15 mouse cellular contexts compared by ENCODE assay signal in the genomic region with DNA sequence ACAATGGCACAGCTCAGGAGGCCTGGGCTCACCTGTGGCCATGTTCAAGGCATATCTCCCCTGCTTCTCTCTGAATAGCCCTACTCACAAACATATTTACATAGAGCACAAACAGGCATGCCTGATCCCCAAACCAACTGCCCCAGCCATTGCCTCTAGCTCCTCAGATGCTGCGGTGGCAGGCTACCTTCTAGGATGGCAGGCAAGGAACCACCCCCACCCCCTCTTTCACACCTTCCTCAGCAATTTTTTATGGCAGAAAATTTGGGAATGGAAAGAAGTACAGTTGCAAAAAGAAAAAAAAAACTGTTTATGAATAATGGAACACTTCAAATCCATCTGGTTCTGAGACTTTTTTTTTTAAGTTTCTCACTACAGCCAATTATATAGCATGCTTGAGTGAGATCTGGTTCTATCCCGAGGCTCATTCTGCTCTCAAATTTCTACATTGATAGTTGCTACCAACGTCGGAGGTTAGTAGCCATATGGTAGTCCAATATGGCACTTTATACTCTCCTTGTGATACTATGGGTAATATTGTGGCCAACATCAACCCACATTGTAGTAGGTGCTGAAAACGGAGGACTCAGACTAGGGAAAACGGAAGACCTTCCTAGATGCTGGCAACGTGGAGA.
"Had no signal": no experiment of that assay in that cellular context is flagged by ENCODE, and none has a peak within 500 bp of the region (broad histone marks: within the 10 kb centered on the region; RNA-seq: fewer than 3 reads in every experiment).

No protein-coding gene starts in this region.

- DNase-seq: kidney, postnatal 14 days; layer of hippocampus, postnatal 36 days; liver, embryonic 13.5 days; liver, postnatal 0 days; lung, postnatal 14 days; thymus, postnatal 36 days had no signal

- H3K4me1 ChIP-seq: kidney, embryonic 15.5 days; limb, embryonic 15.5 days; liver, embryonic 13.5 days; lung, embryonic 15.5 days; megakaryocyte, embryonic 14.5 days; midbrain, embryonic 15.5 days; neural tube, embryonic 12.5 days; stomach, embryonic 15.5 days had no signal

- H3K9me3 ChIP-seq: kidney, embryonic 15.5 days; limb, embryonic 15.5 days; liver, embryonic 13.5 days; lung, embryonic 15.5 days; megakaryocyte, embryonic 14.5 days; midbrain, embryonic 15.5 days; neural tube, embryonic 12.5 days; stomach, embryonic 15.5 days had no signal

- H3K4me2 ChIP-seq: kidney, embryonic 15.5 days; limb, embryonic 15.5 days; liver, embryonic 13.5 days; lung, embryonic 15.5 days; midbrain, embryonic 11.5 days; midbrain, embryonic 15.5 days; neural tube, embryonic 12.5 days; stomach, embryonic 15.5 days had no signal

- H3K27me3 ChIP-seq: kidney, embryonic 15.5 days; limb, embryonic 15.5 days; liver, embryonic 13.5 days; lung, embryonic 15.5 days; midbrain, embryonic 15.5 days; neural tube, embryonic 12.5 days; stomach, embryonic 15.5 days had no signal

- H3K27ac ChIP-seq: kidney, embryonic 15.5 days; limb, embryonic 15.5 days; liver, embryonic 13.5 days; lung, embryonic 15.5 days; macrophage; midbrain, embryonic 15.5 days; neural tube, embryonic 12.5 days; stomach, embryonic 15.5 days had no signal

- ATAC-seq: liver, postnatal 0 days; midbrain, embryonic 15.5 days had no signal

- H3K36me3 ChIP-seq: kidney, embryonic 15.5 days; limb, embryonic 15.5 days; liver, embryonic 13.5 days; lung, embryonic 15.5 days; midbrain, embryonic 15.5 days; neural tube, embryonic 12.5 days; stomach, embryonic 15.5 days had no signal

- H3K9ac ChIP-seq: kidney, embryonic 15.5 days; limb, embryonic 15.5 days; liver, embryonic 13.5 days; liver, postnatal 0 days; lung, embryonic 15.5 days; midbrain, embryonic 15.5 days; neural tube, embryonic 12.5 days; stomach, embryonic 15.5 days had no signal

- H3K4me3 ChIP-seq: kidney, embryonic 15.5 days; limb, embryonic 15.5 days; liver, embryonic 13.5 days; lung, embryonic 15.5 days; megakaryocyte, embryonic 14.5 days; midbrain, embryonic 15.5 days; neural tube, embryonic 12.5 days; stomach, embryonic 15.5 days had no signal
